8 mouse cellular contexts compared by ENCODE assay signal in the genomic region with DNA sequence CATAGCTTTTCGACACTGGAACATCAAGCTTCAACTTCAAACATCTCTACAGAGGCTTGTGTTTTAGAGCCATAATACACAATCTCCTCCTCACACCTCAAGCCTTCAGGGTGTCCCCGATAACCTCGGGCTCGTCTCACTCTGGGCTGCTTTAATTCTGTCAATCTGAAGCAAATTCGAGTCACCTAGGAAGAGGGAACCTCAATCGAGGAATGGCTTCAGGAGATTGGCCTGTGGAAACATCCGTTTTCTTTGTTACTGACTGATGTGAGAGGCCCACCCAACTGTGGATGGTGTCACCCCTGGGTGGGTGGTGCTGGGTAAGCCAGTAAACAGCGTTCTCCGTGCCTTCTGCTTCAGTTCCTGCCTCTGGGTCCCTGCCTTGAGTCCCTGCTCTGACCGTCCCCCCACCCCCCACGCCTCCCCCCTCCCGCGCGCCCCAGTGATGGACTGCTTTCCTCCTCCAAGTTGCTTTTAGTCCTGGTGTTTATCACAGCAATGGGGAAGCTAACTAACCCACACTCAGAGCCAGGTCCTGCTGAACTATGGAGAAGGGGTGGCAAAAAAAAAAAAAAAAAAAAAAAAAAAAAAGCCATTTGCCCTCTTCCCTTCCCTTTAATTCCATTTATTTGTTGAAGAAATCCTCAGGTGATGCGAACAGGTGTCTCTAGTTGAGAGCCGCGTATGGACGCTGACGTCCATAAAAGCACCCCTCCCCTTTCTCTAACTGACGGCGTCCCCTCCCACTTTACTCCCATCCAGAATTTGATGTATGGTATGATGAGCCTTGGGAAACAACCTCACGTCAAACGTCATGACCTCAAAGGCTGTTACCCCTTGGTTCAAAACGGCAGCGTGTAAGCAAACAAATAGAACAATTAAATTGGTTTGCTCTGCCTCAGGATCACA. TPM values are rescaled to one million over a fixed set of nuclear protein-coding genes. Genes with fewer than 3 reads are reported as not detected.
A peak's percentile ranks its signal among the peaks of the same experiment; 100 is the strongest.
DNase-seq lines count a peak whose midpoint lies in the region; ATAC-seq and TF ChIP-seq lines count a peak whose summit lies in the region.

No protein-coding gene starts in this region.

- peak overlapping the region; percentile 59 for H3K4me2 ChIP-seq in kidney, embryonic 15.5 days
- H3K4me2 ChIP-seq in embryonic facial prominence, embryonic 12.5 days (replicated peaks) = peak overlapping the region; percentile 40
- peak overlapping the region; percentile 75 for H3K4me2 ChIP-seq in intestine, embryonic 16.5 days (ENCODE audit: low read depth, low read length)
- H3K4me2 ChIP-seq in midbrain, postnatal 0 days (ENCODE audit: low read depth, low read length, poor library complexity, severe bottlenecking) = peak overlapping the region; percentile 73

- no peaks in the 10 kb centered on the region for H3K9me3 ChIP-seq in kidney, embryonic 15.5 days (replicated peaks)
- H3K9me3 ChIP-seq in embryonic facial prominence, embryonic 12.5 days = no peaks in the 10 kb centered on the region
- no peaks in the 10 kb centered on the region for H3K9me3 ChIP-seq in intestine, embryonic 16.5 days (ENCODE audit: control insufficient read depth, low read length)
- H3K9me3 ChIP-seq in midbrain, postnatal 0 days (ENCODE audit: low read length) = no peaks in the 10 kb centered on the region

- no peaks in the 10 kb centered on the region for H3K36me3 ChIP-seq in kidney, embryonic 15.5 days
- no peaks in the 10 kb centered on the region for H3K36me3 ChIP-seq in embryonic facial prominence, embryonic 12.5 days
- no peaks in the 10 kb centered on the region for H3K36me3 ChIP-seq in intestine, embryonic 16.5 days (ENCODE audit: control insufficient read depth, insufficient read depth, low read length)
- H3K36me3 ChIP-seq in midbrain, postnatal 0 days (ENCODE audit: insufficient read depth, low read length) = no peaks in the 10 kb centered on the region

- H3K4me3 ChIP-seq in kidney, embryonic 15.5 days (replicated peaks) = peak overlapping the region; percentile 35
- peak overlapping the region; percentile 22; the same call in 1 of the 2 replicates for H3K4me3 ChIP-seq in embryonic facial prominence, embryonic 12.5 days
- H3K4me3 ChIP-seq in intestine, embryonic 16.5 days (ENCODE audit: low read length) = peak overlapping the region; percentile 49
- H3K4me3 ChIP-seq in midbrain, postnatal 0 days (ENCODE audit: low read depth, low read length) = peak overlapping the region; percentile 38

- no peak for DNase-seq in kidney, postnatal 14 days
- no peak for DNase-seq in midbrain, postnatal 0 days (ENCODE audit: low spot score)
- DNase-seq in layer of hippocampus, adult 8-10 months (ENCODE audit: low spot score in 2 of 2) = no peak
- DNase-seq in thymus, postnatal 4 days = no peak
- no peak for DNase-seq in kidney, adult 18-20 months

- peaks cover 8% of the 10 kb centered on the region; the same call in 1 of the 2 replicates for H3K4me1 ChIP-seq in kidney, embryonic 15.5 days
- H3K4me1 ChIP-seq in embryonic facial prominence, embryonic 12.5 days = peaks cover 3% of the 10 kb centered on the region; the same call in 1 of the 2 replicates
- H3K4me1 ChIP-seq in intestine, embryonic 16.5 days (ENCODE audit: control insufficient read depth, insufficient read depth, low read length) = peaks cover 12% of the 10 kb centered on the region
- H3K4me1 ChIP-seq in midbrain, postnatal 0 days (ENCODE audit: insufficient read depth, low read length) = no peaks in the 10 kb centered on the region

- ATAC-seq in kidney, embryonic 15.5 days (replicated peaks; ENCODE audit: low FRiP score) = no peak
- no peak for ATAC-seq in embryonic facial prominence, embryonic 12.5 days (ENCODE audit: insufficient number of reproducible peaks, insufficient read depth, low FRiP score, low TSS enrichment)
- no peak for ATAC-seq in intestine, embryonic 16.5 days
- ATAC-seq in midbrain, postnatal 0 days (ENCODE audit: low FRiP score) = peak; percentile 71

- no peak overlapping the region; the same call in 1 of the 2 replicates for H3K9ac ChIP-seq in kidney, embryonic 15.5 days
- no peak overlapping the region for H3K9ac ChIP-seq in embryonic facial prominence, embryonic 12.5 days
- H3K9ac ChIP-seq in intestine, embryonic 16.5 days (ENCODE audit: low read depth, low read length) = 0 out of 2 replicates have a peak overlapping the region, but pooled peaks have one; percentile 57
- peak overlapping the region; percentile 44 for H3K9ac ChIP-seq in midbrain, postnatal 0 days (replicated peaks; ENCODE audit: low read length, poor library complexity, severe bottlenecking)

- no peak for TF ChIP-seq CTCF in midbrain, postnatal 0 days (IDR thresholded peaks at IDR 0.05)

- WGBS in kidney, embryonic 15.5 days = 29% methylated on average over 25 of the region's 25 CpGs
- 38% methylated on average over 25 of the region's 25 CpGs for WGBS in embryonic facial prominence, embryonic 12.5 days
- 33% methylated on average over 25 of the region's 25 CpGs for WGBS in intestine, embryonic 16.5 days
- WGBS in midbrain, postnatal 0 days = 38% methylated on average over 25 of the region's 25 CpGs

- no peak overlapping the region for H3K27ac ChIP-seq in kidney, embryonic 15.5 days
- no peak overlapping the region for H3K27ac ChIP-seq in embryonic facial prominence, embryonic 12.5 days
- H3K27ac ChIP-seq in intestine, embryonic 16.5 days (ENCODE audit: low read length) = no peak overlapping the region
- H3K27ac ChIP-seq in midbrain, postnatal 0 days (ENCODE audit: low read depth, low read length) = no peak overlapping the region

- H3K27me3 ChIP-seq in kidney, embryonic 15.5 days = no peaks in the 10 kb centered on the region
- no peaks in the 10 kb centered on the region for H3K27me3 ChIP-seq in embryonic facial prominence, embryonic 12.5 days
- no peaks in the 10 kb centered on the region for H3K27me3 ChIP-seq in intestine, embryonic 16.5 days (replicated peaks; ENCODE audit: control insufficient read depth, insufficient read depth, low read length)
- no peaks in the 10 kb centered on the region for H3K27me3 ChIP-seq in midbrain, postnatal 0 days (ENCODE audit: insufficient read depth, low read length)

RNA-seq across cellular contexts. Expression of gene Fbp2, which starts 2.6 kb away (rescaled TPM):
- 14.2 and 14.3 TPM in 2 replicates for polyA plus RNA-seq in kidney, embryonic 15.5 days (2015; fragmentation: Nextera tagmentation; extraction: Ambion mirVana)
- 0.23 and 0.28 TPM in 2 replicates for polyA plus RNA-seq in embryonic facial prominence, embryonic 12.5 days (2016; fragmentation: Nextera tagmentation; extraction: Ambion mirVana)
- polyA plus RNA-seq in intestine, embryonic 16.5 days (2015; fragmentation: Nextera tagmentation; extraction: Ambion mirVana) = 406 and 487 TPM in 2 replicates
- 0.16 and 0.24 TPM in 2 replicates for total RNA-seq in midbrain, postnatal 0 days (2014; rRNA removed)
- polyA plus RNA-seq in midbrain, postnatal 0 days (2015; fragmentation: Nextera tagmentation; extraction: Ambion mirVana) = 1.5 and 1.7 TPM in 2 replicates
- not detected for total RNA-seq in layer of hippocampus, adult 8-10 months (2022)

RNA-seq across cellular contexts. Expression of gene Fbp1, which starts 32.4 kb away (rescaled TPM):
- 42.4 and 48.6 TPM in 2 replicates for polyA plus RNA-seq in kidney, embryonic 15.5 days (2015; fragmentation: Nextera tagmentation; extraction: Ambion mirVana)
- 0.19 and 0.55 TPM in 2 replicates for polyA plus RNA-seq in embryonic facial prominence, embryonic 12.5 days (2016; fragmentation: Nextera tagmentation; extraction: Ambion mirVana)
- polyA plus RNA-seq in intestine, embryonic 16.5 days (2015; fragmentation: Nextera tagmentation; extraction: Ambion mirVana) = 6.3 and 12.4 TPM in 2 replicates
- total RNA-seq in midbrain, postnatal 0 days (2014; rRNA removed) = not detected in 2 replicates
- 0.27 and 0.44 TPM in 2 replicates for polyA plus RNA-seq in midbrain, postnatal 0 days (2015; fragmentation: Nextera tagmentation; extraction: Ambion mirVana)
- total RNA-seq in layer of hippocampus, adult 8-10 months (2022) = under 1 TPM in 1 of 4 experiments, not detected in 3; 0.27 TPM

Comparison
In these comparisons a context has a peak if more than half of its experiments do, and no peak if none do; other contexts are left out.
1. H3K9ac ChIP-seq: peak in intestine, embryonic 16.5 days (single experiment) and midbrain, postnatal 0 days (single experiment); none in kidney, embryonic 15.5 days (single experiment) and embryonic facial prominence, embryonic 12.5 days (single experiment).
2. RNA of gene Fbp2, which starts 2.6 kb away (polyA plus RNA-seq): 406 to 487 TPM in intestine, embryonic 16.5 days; 14.2 to 14.3 TPM in kidney, embryonic 15.5 days, 1.5 to 1.7 TPM in midbrain, postnatal 0 days and 0.23 to 0.28 TPM in embryonic facial prominence, embryonic 12.5 days; every median in the first group is over 10 times any median in the second.
3. Peak in every context shown above with its lines, with median percentiles within 50 percentile points of each other: H3K4me2 ChIP-seq and H3K4me3 ChIP-seq.